ENCODE assay signal across 9 mouse cellular contexts in genomic region chr2:34784085-34784484, GRCm38 (mm10). TPM values are rescaled to one million over a fixed set of nuclear protein-coding genes. Genes with fewer than 3 reads are reported as not detected.
DNase-seq lines count a peak whose midpoint lies in the region; ATAC-seq lines count a peak whose summit lies in the region.
"Had no signal": no experiment of that assay in that cellular context is flagged by ENCODE, and none has a peak within 500 bp of the region (broad histone marks: within the 10 kb centered on the region; RNA-seq: fewer than 3 reads in every experiment).

No protein-coding gene starts in this region.

- DNase-seq in adrenal gland, adult (ENCODE audit: inconsistent age in 2 of 2, low spot score in 1 of 2): peak; percentile 49 to 83
- no peak for DNase-seq in adrenal gland, postnatal 4 days (ENCODE audit: low spot score in 2 of 2)
- peak; percentile 41 for DNase-seq in midbrain, embryonic 10.5 days (ENCODE audit: low spot score)
- DNase-seq in embryo, embryonic 10.5 days (ENCODE audit: low spot score): peak; percentile 62
- peak; percentile 72 for DNase-seq in kidney, adult 9 months
- DNase-seq in thymus, postnatal 36 days: peak; percentile 50 to 60

- WGBS in midbrain, embryonic 10.5 days: 79% methylated on average over 2 of the region's 2 CpGs
- WGBS in midbrain, embryonic 15.5 days: 65% methylated on average over 2 of the region's 2 CpGs

- no peak overlapping the region for H3K27ac ChIP-seq in midbrain, embryonic 10.5 days (replicated peaks)
- H3K27ac ChIP-seq in midbrain, embryonic 15.5 days: no peak overlapping the region
- H3K27ac ChIP-seq: neural tube, embryonic 12.5 days had no signal

- no peaks in the 10 kb centered on the region for H3K9me3 ChIP-seq in midbrain, embryonic 10.5 days (replicated peaks)
- no peaks in the 10 kb centered on the region for H3K9me3 ChIP-seq in midbrain, embryonic 15.5 days
- H3K9me3 ChIP-seq: neural tube, embryonic 12.5 days had no signal

- H3K4me3 ChIP-seq in midbrain, embryonic 10.5 days: no peak overlapping the region
- H3K4me3 ChIP-seq in midbrain, embryonic 15.5 days: no peak overlapping the region
- H3K4me3 ChIP-seq: neural tube, embryonic 12.5 days had no signal

- H3K27me3 ChIP-seq in midbrain, embryonic 10.5 days (ENCODE audit: low read depth, poor library complexity, severe bottlenecking): no peaks in the 10 kb centered on the region
- no peaks in the 10 kb centered on the region for H3K27me3 ChIP-seq in midbrain, embryonic 15.5 days (replicated peaks)
- H3K27me3 ChIP-seq: neural tube, embryonic 12.5 days had no signal

- no peak overlapping the region for H3K9ac ChIP-seq in midbrain, embryonic 15.5 days
- H3K9ac ChIP-seq: neural tube, embryonic 12.5 days had no signal

- H3K36me3 ChIP-seq in midbrain, embryonic 10.5 days: peaks cover 88% of the 10 kb centered on the region
- H3K36me3 ChIP-seq in midbrain, embryonic 15.5 days (replicated peaks): peaks cover 21% of the 10 kb centered on the region

- no peak for ATAC-seq in midbrain, embryonic 15.5 days (replicated peaks)
- peak; percentile 91 for ATAC-seq in megakaryocyte, adult 5-6 weeks (ENCODE audit: poor library complexity, severe bottlenecking)

- no peak overlapping the region for H3K4me2 ChIP-seq in midbrain, embryonic 15.5 days
- H3K4me2 ChIP-seq: neural tube, embryonic 12.5 days had no signal

- H3K4me1 ChIP-seq in midbrain, embryonic 10.5 days: no peaks in the 10 kb centered on the region
- no peaks in the 10 kb centered on the region for H3K4me1 ChIP-seq in midbrain, embryonic 15.5 days
- H3K4me1 ChIP-seq: neural tube, embryonic 12.5 days had no signal

RNA-seq across cellular contexts. Expression of gene Hspa5, which starts 12.3 kb away (rescaled TPM):
- total RNA-seq in adrenal gland, postnatal 4 days (2021): 100 to 1,000 TPM; 449 to 473 TPM
- 811 and 977 TPM in 2 replicates for polyA plus RNA-seq in midbrain, embryonic 10.5 days (2016; fragmentation: Nextera tagmentation; extraction: Ambion mirVana)
- polyA plus RNA-seq in midbrain, embryonic 15.5 days (2015; fragmentation: Nextera tagmentation; extraction: Ambion mirVana): 418 and 429 TPM in 2 replicates
- total RNA-seq in megakaryocyte, adult 5-6 weeks (2015): 189 and 204 TPM in 2 replicates
- total RNA-seq in megakaryocyte, adult 5-6 weeks (2017): 538 and 554 TPM in 2 replicates

RNA-seq across cellular contexts. Expression of gene Rabepk, which starts 15.6 kb away (rescaled TPM):
- total RNA-seq in adrenal gland, postnatal 4 days (2021): 10 to 100 TPM; 29.7 to 31.4 TPM
- polyA plus RNA-seq in midbrain, embryonic 10.5 days (2016; fragmentation: Nextera tagmentation; extraction: Ambion mirVana): 40.3 and 41.6 TPM in 2 replicates
- 23.2 and 24.5 TPM in 2 replicates for polyA plus RNA-seq in midbrain, embryonic 15.5 days (2015; fragmentation: Nextera tagmentation; extraction: Ambion mirVana)
- total RNA-seq in megakaryocyte, adult 5-6 weeks (2015): 6.7 and 11.4 TPM in 2 replicates
- total RNA-seq in megakaryocyte, adult 5-6 weeks (2017): 18.5 and 22.8 TPM in 2 replicates

RNA-seq across cellular contexts. Expression of gene Gapvd1, which starts 29.1 kb away (rescaled TPM):
- 10 to 100 TPM; 69.2 to 79.9 TPM for total RNA-seq in adrenal gland, postnatal 4 days (2021)
- 87.0 and 96.2 TPM in 2 replicates for polyA plus RNA-seq in midbrain, embryonic 10.5 days (2016; fragmentation: Nextera tagmentation; extraction: Ambion mirVana)
- 112 and 123 TPM in 2 replicates for polyA plus RNA-seq in midbrain, embryonic 15.5 days (2015; fragmentation: Nextera tagmentation; extraction: Ambion mirVana)
- 35.0 and 39.1 TPM in 2 replicates for total RNA-seq in megakaryocyte, adult 5-6 weeks (2015)
- 58.9 and 59.3 TPM in 2 replicates for total RNA-seq in megakaryocyte, adult 5-6 weeks (2017)

RNA-seq across cellular contexts. Expression of gene Fbxw2, which starts 42.0 kb away (rescaled TPM):
- total RNA-seq in adrenal gland, postnatal 4 days (2021): 10 to 100 TPM; 70.4 to 77.6 TPM
- polyA plus RNA-seq in midbrain, embryonic 10.5 days (2016; fragmentation: Nextera tagmentation; extraction: Ambion mirVana): 74.0 and 80.3 TPM in 2 replicates
- polyA plus RNA-seq in midbrain, embryonic 15.5 days (2015; fragmentation: Nextera tagmentation; extraction: Ambion mirVana): 102 and 107 TPM in 2 replicates
- total RNA-seq in megakaryocyte, adult 5-6 weeks (2015): 48.9 and 56.0 TPM in 2 replicates
- 66.2 TPM in 2 replicates for total RNA-seq in megakaryocyte, adult 5-6 weeks (2017)

RNA-seq across cellular contexts. Expression of gene Gm34653, which starts 48.7 kb away (rescaled TPM):
- under 1 TPM in 1 of 2 experiments, not detected in 1; 0.17 TPM for total RNA-seq in adrenal gland, postnatal 4 days (2021)
- polyA plus RNA-seq in midbrain, embryonic 10.5 days (2016; fragmentation: Nextera tagmentation; extraction: Ambion mirVana): not detected in 2 replicates
- polyA plus RNA-seq in midbrain, embryonic 15.5 days (2015; fragmentation: Nextera tagmentation; extraction: Ambion mirVana): 0.17 TPM in 1 of 2 replicates, not detected in the other
- not detected in 2 replicates for total RNA-seq in megakaryocyte, adult 5-6 weeks (2015)
- not detected in 2 replicates for total RNA-seq in megakaryocyte, adult 5-6 weeks (2017)
- polyA plus RNA-seq: neural tube, embryonic 12.5 days had no signal

Comparison
In these comparisons a context has a peak if more than half of its experiments do, and no peak if none do; other contexts are left out.
1. DNase-seq: peak in adrenal gland, adult (2 of 2), midbrain, embryonic 10.5 days (single experiment), embryo, embryonic 10.5 days (single experiment), kidney, adult 9 months (single experiment) and thymus, postnatal 36 days (2 of 2); none in adrenal gland, postnatal 4 days (0 of 2).